Mouse (Mus musculus) midbrain, embryonic 16.5 days (tissue): ENCODE data around the gene Ccm2l. TPM values are rescaled to one million over a fixed set of nuclear protein-coding genes. Genes with fewer than 3 reads are reported as not detected.

Source experiments
- ATAC-seq: fragments of 200-750 bp; cut with Nextera tagmentation; 2 replicates; pipeline ENCODE4 v1.8.0; 2017; ENCODE audit warnings: moderate TSS enrichment
- H3K27ac ChIP-seq: fragments of 300-500 bp; sonication (generic); 2 replicates; pipeline ENCODE4 v1.5.1; 2014; ENCODE audit warnings: mild to moderate bottlenecking, low read length, mixed read lengths
- H3K27me3 ChIP-seq: fragments of 300-500 bp; sonication (generic); 2 replicates; pipeline ENCODE4 v1.6.1; 2014; ENCODE audit warnings: low read depth, low read length, mixed read lengths; ENCODE audit not compliant: control insufficient read depth, insufficient read depth
- H3K36me3 ChIP-seq: fragments of 300-500 bp; sonication (generic); 2 replicates; pipeline ENCODE4 v1.6.1; 2014; ENCODE audit warnings: mild to moderate bottlenecking, low read length, moderate library complexity, mixed read lengths; ENCODE audit not compliant: control insufficient read depth, insufficient read depth
- H3K4me1 ChIP-seq: fragments of 300-500 bp; sonication (generic); 2 replicates; pipeline ENCODE4 v1.6.1; 2014; ENCODE audit warnings: mild to moderate bottlenecking, low read length, mixed read lengths; ENCODE audit not compliant: control insufficient read depth, insufficient read depth
- H3K4me2 ChIP-seq: fragments of 300-500 bp; sonication (generic); 2 replicates; pipeline ENCODE4 v1.6.1; 2014; ENCODE audit warnings: mild to moderate bottlenecking, low read length, mixed read lengths
- H3K4me3 ChIP-seq: fragments of 300-500 bp; sonication (generic); 2 replicates; pipeline ENCODE4 v1.5.1; 2014; ENCODE audit warnings: low read depth, mild to moderate bottlenecking, low read length, moderate library complexity, mixed read lengths
- H3K9ac ChIP-seq: fragments of 300-500 bp; sonication (generic); 2 replicates; pipeline ENCODE4 v1.6.1; 2014; ENCODE audit warnings: low read depth, low read length, mixed read lengths
- H3K9me3 ChIP-seq: fragments of 300-500 bp; sonication (generic); replicated peaks from 2 replicates; pipeline ENCODE4 v1.6.1; 2014; ENCODE audit warnings: mild to moderate bottlenecking, low read length, mixed read lengths; ENCODE audit not compliant: control insufficient read depth, poor library complexity, severe bottlenecking
- WGBS: fragments of 180-500 bp; shearing (Covaris S2); extraction: QIAGEN DNeasy Blood & Tissue Kit; methylation state at CpG from one replicate; pipeline ENCODE4 v1.1.7; 2014; 5-methylcytosine and 5-hydroxymethylcytosine counted together
- polyA plus RNA-seq: library from polyadenylated mRNA; unstranded; fragments of >200 nt; fragmentation: Nextera tagmentation; extraction: Ambion mirVana; gene quantifications from 2 replicates; pipeline ENCODE4 v1.2.1, GENCODE M21; 2015

Gene Ccm2l
- 1.0 and 1.2 TPM in 2 replicates for polyA plus RNA-seq

- 56% methylated on average over 12 of the region's 12 CpGs for WGBS
Observed at GRCm38 (mm10) chr2:153065747-153066508, at the start of gene Ccm2l. Gene Ccm2l, plus strand, starts transcription at chr2:153065955.

GRCm38 (mm10) chr2:153016786-153017185 is 49.0 kb upstream of the Ccm2l start:
- Histone ChIP-seq H3K9ac (no peak overlapping the region), H3K4me2 (no peak overlapping the region), H3K4me3 (no peak overlapping the region), H3K9me3 (no peaks in the 10 kb centered on the region), H3K36me3 (peaks cover 8% of the 10 kb centered on the region), H3K4me1 (peaks cover 8% of the 10 kb centered on the region), H3K27me3 (no peaks in the 10 kb centered on the region), H3K27ac (no peak overlapping the region)
- WGBS, result 40% methylated on average over 5 of the region's 5 CpGs
- ATAC-seq, result no peak

More at GRCm38 (mm10) chr2:153065747-153066508, at the start of gene Ccm2l:
- peaks cover 16% of the 10 kb centered on the region for H3K27me3 ChIP-seq
- no peak for ATAC-seq
- H3K4me1 ChIP-seq, result peaks cover 6% of the 10 kb centered on the region; the same call in 1 of the 2 replicates
- H3K27ac ChIP-seq, result no peak within 1 kb of the TSS
- H3K36me3 ChIP-seq, result no peaks in the 10 kb centered on the region
- no peak within 1 kb of the TSS for H3K9ac ChIP-seq
- no peak within 1 kb of the TSS for H3K4me3 ChIP-seq
- H3K9me3 ChIP-seq, result no peaks in the 10 kb centered on the region
- H3K4me2 ChIP-seq, result no peak within 1 kb of the TSS

GRCm38 (mm10) chr2:153019355-153019754 is 46.4 kb upstream of the Ccm2l start:
- H3K4me1 ChIP-seq, result peaks cover 3% of the 10 kb centered on the region

GRCm38 (mm10) chr2:153021163-153021562 is 44.6 kb upstream of the Ccm2l start:
- H3K27me3 ChIP-seq, result no peaks in the 10 kb centered on the region; the same call in 1 of the 2 replicates
- no peak overlapping the region for H3K4me2 ChIP-seq
- 59% methylated on average over 3 of the region's 3 CpGs for WGBS
- no peak overlapping the region for H3K27ac ChIP-seq
- no peaks in the 10 kb centered on the region for H3K9me3 ChIP-seq
- no peak overlapping the region for H3K4me3 ChIP-seq
- no peak overlapping the region for H3K9ac ChIP-seq
- no peak for ATAC-seq
- H3K36me3 ChIP-seq, result no peaks in the 10 kb centered on the region
- no peaks in the 10 kb centered on the region for H3K4me1 ChIP-seq

More at GRCm38 (mm10) chr2:153019355-153019754, 46.4 kb upstream of the Ccm2l start:
- Histone ChIP-seq H3K36me3 (no peaks in the 10 kb centered on the region), H3K4me2 (no peak overlapping the region), H3K9me3 (no peaks in the 10 kb centered on the region), H3K4me3 (no peak overlapping the region), H3K27ac (no peak overlapping the region), H3K27me3 (no peaks in the 10 kb centered on the region; the same call in 1 of the 2 replicates), H3K9ac (no peak overlapping the region)
- 83% methylated on average over 3 of the region's 3 CpGs for WGBS
- ATAC-seq, result no peak

- H3K4me2 ChIP-seq, result no peak overlapping the region
- no peaks in the 10 kb centered on the region; the same call in 1 of the 2 replicates for H3K27me3 ChIP-seq
- H3K27ac ChIP-seq, result no peak overlapping the region
- WGBS, result 64% methylated on average over 4 of the region's 4 CpGs
- H3K4me1 ChIP-seq, result no peaks in the 10 kb centered on the region
- no peak overlapping the region for H3K9ac ChIP-seq
- no peak overlapping the region for H3K4me3 ChIP-seq
- no peak for ATAC-seq
- no peaks in the 10 kb centered on the region for H3K9me3 ChIP-seq
- no peaks in the 10 kb centered on the region for H3K36me3 ChIP-seq
Observed at GRCm38 (mm10) chr2:153022855-153023254, 42.9 kb upstream of the Ccm2l start.

- Histone ChIP-seq H3K9ac (no peak overlapping the region), H3K27me3 (no peaks in the 10 kb centered on the region; the same call in 1 of the 2 replicates), H3K27ac (no peak overlapping the region), H3K9me3 (no peaks in the 10 kb centered on the region), H3K4me1 (peaks cover 7% of the 10 kb centered on the region), H3K4me3 (no peak overlapping the region), H3K36me3 (no peaks in the 10 kb centered on the region), H3K4me2 (no peak overlapping the region)
- 84% methylated on average over 7 of the region's 7 CpGs for WGBS
- no peak for ATAC-seq
Observed at GRCm38 (mm10) chr2:153026052-153026451, 39.7 kb upstream of the Ccm2l start.

GRCm38 (mm10) chr2:153027501-153027900 is 38.3 kb upstream of the Ccm2l start:
- 55% methylated on average over 4 of the region's 4 CpGs for WGBS
- H3K27me3 ChIP-seq, result no peaks in the 10 kb centered on the region; the same call in 1 of the 2 replicates
- H3K27ac ChIP-seq, result no peak overlapping the region
- H3K36me3 ChIP-seq, result no peaks in the 10 kb centered on the region
- no peak overlapping the region for H3K4me3 ChIP-seq
- no peak overlapping the region for H3K9ac ChIP-seq
- peaks cover 8% of the 10 kb centered on the region for H3K4me1 ChIP-seq
- H3K9me3 ChIP-seq, result no peaks in the 10 kb centered on the region
- H3K4me2 ChIP-seq, result no peak overlapping the region
- no peak for ATAC-seq

GRCm38 (mm10) chr2:153030422-153030821 is 35.3 kb upstream of the Ccm2l start:
- 18% methylated on average over 4 of the region's 4 CpGs for WGBS
- Histone ChIP-seq H3K27ac (peak overlapping the region; percentile 94; the same call in 1 of the 2 replicates), H3K9ac (no peak overlapping the region), H3K9me3 (no peaks in the 10 kb centered on the region), H3K4me3 (no peak overlapping the region), H3K4me1 (peaks cover 34% of the 10 kb centered on the region), H3K4me2 (no peak overlapping the region; the same call in 1 of the 2 replicates), H3K36me3 (no peaks in the 10 kb centered on the region), H3K27me3 (no peaks in the 10 kb centered on the region)
- no peak for ATAC-seq
